Mouse (Mus musculus): ENCODE measurements around the gene Sfswap. TPM values are rescaled to one million over a fixed set of nuclear protein-coding genes. Genes with fewer than 3 reads are reported as not detected.
"Not testable (repeated sequence)": the region's sequence is repeated elsewhere in the genome, so short reads cannot be mapped to it uniquely, and the experiment has no call there.

Gene Sfswap
- polyA plus RNA-seq, 1 experiment from 2014 or later, result 57.5 TPM

GRCm38 (mm10) chr5:129620600-129620999 lies 119.6 kb downstream of the Sfswap start:
- not testable (repeated sequence) for H3K27ac ChIP-seq; H3K27me3 ChIP-seq (ENCODE audit: low read depth, poor library complexity, severe bottlenecking); H3K4me1 ChIP-seq; DNase-seq (ENCODE audit: low spot score); H3K9me3 ChIP-seq (replicated peaks); H3K36me3 ChIP-seq; H3K4me3 ChIP-seq
- whole genome bisulfite sequencing, result 70% methylated on average over 9 of the region's 9 CpGs

Other genes starting within 250 kb of the Sfswap start
- 1.4 and 1.5 TPM in 2 replicates for gene Mmp17, start 82.9 kb downstream of the Sfswap start, polyA plus RNA-seq (2016; fragmentation: Nextera tagmentation; extraction: Ambion mirVana)
- gene Zfp11, start 168.9 kb downstream of the Sfswap start, polyA plus RNA-seq (2016; fragmentation: Nextera tagmentation; extraction: Ambion mirVana), result 5.9 and 7.0 TPM in 2 replicates
- gene Sept14, start 207.3 kb downstream of the Sfswap start, polyA plus RNA-seq (2016; fragmentation: Nextera tagmentation; extraction: Ambion mirVana), result not detected in 2 replicates
- gene Mrps17, start 214.3 kb downstream of the Sfswap start, polyA plus RNA-seq (2016; fragmentation: Nextera tagmentation; extraction: Ambion mirVana), result 187 and 191 TPM in 2 replicates
- gene Nipsnap2, start 223.8 kb downstream of the Sfswap start, polyA plus RNA-seq (2016; fragmentation: Nextera tagmentation; extraction: Ambion mirVana), result 59.6 and 75.0 TPM in 2 replicates

All from limb, embryonic 10.5 days (tissue).